In genomic region chr5:120214511-120214910, GRCm38 (mm10) we compare ENCODE assay signal across 12 mouse cellular contexts.
"Had no signal": no experiment of that assay in that cellular context is flagged by ENCODE, and none has a peak within 500 bp of the region (broad histone marks: within the 10 kb centered on the region; RNA-seq: fewer than 3 reads in every experiment).

No protein-coding gene starts in this region.

- DNase-seq: retina, postnatal 1 day; right cerebral cortex, adult 18-20 months; right cerebral cortex, postnatal 14 days; right cerebral cortex, postnatal 25 days; right cerebral cortex, postnatal 4 days; spleen, adult 18-20 months; thymus, adult 18-20 months; thymus, adult 2 months; thymus, postnatal 14 days; thymus, postnatal 25 days; thymus, postnatal 36 days; thymus, postnatal 4 days had no signal
